In the genomic region with DNA sequence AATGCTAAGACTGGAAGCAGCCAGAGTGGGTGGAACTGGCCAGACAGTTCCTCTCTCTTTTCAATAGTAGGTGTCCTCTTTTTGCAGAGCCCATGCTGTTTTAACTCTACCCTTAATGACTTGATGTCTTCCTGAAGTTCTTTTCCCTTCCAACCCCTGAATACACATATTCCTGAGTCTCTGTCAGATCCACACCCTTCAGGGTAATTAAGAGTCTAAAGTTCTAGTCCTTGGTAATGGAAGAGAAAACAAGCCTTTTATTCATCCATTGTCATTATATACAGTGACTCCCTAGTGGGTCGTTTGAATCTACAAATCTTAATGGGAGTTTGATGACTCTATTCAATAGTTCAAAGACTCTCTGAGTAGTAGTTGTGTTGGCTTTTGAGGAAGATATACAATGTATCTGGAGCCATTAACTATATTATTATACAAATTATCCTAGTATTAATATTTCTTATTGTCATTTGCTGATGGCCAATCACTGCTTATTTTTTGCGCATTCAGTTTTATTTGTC, we compare ENCODE assay signal across 22 mouse cellular contexts.
DNase-seq lines count a peak whose midpoint lies in the region; ATAC-seq lines count a peak whose summit lies in the region.
"Had no signal": no experiment of that assay in that cellular context is flagged by ENCODE, and none has a peak within 500 bp of the region (broad histone marks: within the 10 kb centered on the region; RNA-seq: fewer than 3 reads in every experiment).

No protein-coding gene starts in this region.

- H3K36me3 ChIP-seq in hindbrain, embryonic 11.5 days (ENCODE audit: control insufficient read depth, insufficient read depth, low read length): no peaks in the 10 kb centered on the region
- H3K36me3 ChIP-seq: embryonic facial prominence, embryonic 10.5 days; embryonic facial prominence, embryonic 12.5 days; forebrain, embryonic 15.5 days; G1E had no signal

- no peak overlapping the region for H3K27ac ChIP-seq in hindbrain, embryonic 11.5 days (ENCODE audit: low read depth, low read length)
- H3K27ac ChIP-seq: embryonic facial prominence, embryonic 10.5 days; embryonic facial prominence, embryonic 12.5 days; forebrain, embryonic 13.5 days; forebrain, embryonic 15.5 days had no signal

- ATAC-seq in hindbrain, embryonic 11.5 days (ENCODE audit: low FRiP score): no peak
- ATAC-seq in megakaryocyte progenitor cell, adult 5-6 weeks (replicated peaks; ENCODE audit: poor library complexity): no peak
- ATAC-seq: CD4-positive, CD25-positive, alpha-beta regulatory T cell, adult 4 months; forebrain, embryonic 13.5 days; forebrain, embryonic 15.5 days; forebrain, postnatal 0 days had no signal

- no peaks in the 10 kb centered on the region for H3K27me3 ChIP-seq in hindbrain, embryonic 11.5 days (ENCODE audit: control insufficient read depth, insufficient read depth, low read length)
- H3K27me3 ChIP-seq: CH12.LX; embryonic facial prominence, embryonic 12.5 days; forebrain, embryonic 13.5 days; forebrain, embryonic 15.5 days had no signal

- H3K9me3 ChIP-seq in hindbrain, embryonic 11.5 days (ENCODE audit: control insufficient read depth, low read length): no peaks in the 10 kb centered on the region
- H3K9me3 ChIP-seq: embryonic facial prominence, embryonic 10.5 days; embryonic facial prominence, embryonic 12.5 days; forebrain, embryonic 13.5 days; forebrain, embryonic 15.5 days; G1E had no signal

- no peak overlapping the region for H3K4me3 ChIP-seq in hindbrain, embryonic 11.5 days (ENCODE audit: low read depth, low read length)
- H3K4me3 ChIP-seq: embryonic facial prominence, embryonic 10.5 days; embryonic facial prominence, embryonic 12.5 days; forebrain, embryonic 13.5 days; forebrain, embryonic 15.5 days had no signal

- no peaks in the 10 kb centered on the region for H3K4me1 ChIP-seq in hindbrain, embryonic 11.5 days (replicated peaks; ENCODE audit: control insufficient read depth, insufficient read depth, low read length)
- H3K4me1 ChIP-seq: embryonic facial prominence, embryonic 10.5 days; embryonic facial prominence, embryonic 12.5 days; forebrain, embryonic 13.5 days; forebrain, embryonic 15.5 days had no signal

- 82% methylated on average over 2 of the region's 2 CpGs for WGBS in hindbrain, embryonic 11.5 days

- DNase-seq in ES-CJ7 (ENCODE audit: low read depth, low spot score) (peak; percentile 83), R1 (ENCODE audit: low read depth, low spot score) (peak; percentile 17)
- DNase-seq in brain, adult 2 months (ENCODE audit: low read depth, low spot score): peak; percentile 3
- no peak for DNase-seq in hindbrain, embryonic 11.5 days (ENCODE audit: low spot score)
- DNase-seq: adrenal gland, adult 2 months; adrenal gland, postnatal 10 days; adrenal gland, postnatal 25 days; B cell, adult 2 months; cerebellum, adult 11-12 months; cerebellum, adult 2 months; cerebellum, adult 9-10 months; cerebellum, postnatal 10 days; cerebellum, postnatal 25 days; forebrain, postnatal 0 days had no signal

- H3K9ac ChIP-seq in hindbrain, embryonic 11.5 days (ENCODE audit: low read depth, low read length): no peak overlapping the region
- H3K9ac ChIP-seq: embryonic facial prominence, embryonic 12.5 days; forebrain, embryonic 13.5 days; forebrain, embryonic 15.5 days; forebrain, postnatal 0 days had no signal

- no peak overlapping the region for H3K4me2 ChIP-seq in hindbrain, embryonic 11.5 days (replicated peaks; ENCODE audit: low read depth, low read length)
- H3K4me2 ChIP-seq: embryonic facial prominence, embryonic 12.5 days; forebrain, embryonic 13.5 days; forebrain, embryonic 15.5 days had no signal
